Comparison of ENCODE assay signal across 28 mouse cellular contexts in genomic region chr10:119013758-119014157, GRCm38 (mm10).
DNase-seq lines count a peak whose midpoint lies in the region; ATAC-seq and TF ChIP-seq lines count a peak whose summit lies in the region.
"Had no signal": no experiment of that assay in that cellular context is flagged by ENCODE, and none has a peak within 500 bp of the region (broad histone marks: within the 10 kb centered on the region; RNA-seq: fewer than 3 reads in every experiment).

No protein-coding gene starts in this region.

- WGBS in forebrain, postnatal 0 days = 59% methylated on average over 4 of the region's 4 CpGs
- WGBS in forebrain, embryonic 12.5 days = 93% methylated on average over 4 of the region's 4 CpGs
- 61% methylated on average over 4 of the region's 4 CpGs for WGBS in stomach, postnatal 0 days

- H3K9ac ChIP-seq in forebrain, postnatal 0 days = no peak overlapping the region
- no peak overlapping the region for H3K9ac ChIP-seq in forebrain, embryonic 12.5 days
- H3K9ac ChIP-seq in stomach, postnatal 0 days (ENCODE audit: low read length) = no peak overlapping the region
- H3K9ac ChIP-seq: embryonic facial prominence, embryonic 13.5 days; hindbrain, embryonic 13.5 days; limb, embryonic 12.5 days; liver, embryonic 15.5 days; lung, embryonic 14.5 days; neural tube, embryonic 13.5 days; stomach, embryonic 15.5 days had no signal

- DNase-seq in forebrain, postnatal 0 days = peak; percentile 50
- DNase-seq in layer of hippocampus, adult 9-11 months = peak; percentile 22
- no peak for DNase-seq in layer of hippocampus, adult 8-10 months (ENCODE audit: low spot score in 2 of 2)
- peak; percentile 43 to 68 for DNase-seq in right cerebral cortex, postnatal 10 days (ENCODE audit: low spot score in 2 of 2)
- DNase-seq in right cerebral cortex, postnatal 14 days = no peak
- DNase-seq in stomach, postnatal 0 days (ENCODE audit: low spot score) = no peak
- DNase-seq: adrenal gland, adult 8-10 months; cerebellum, adult 11 months; cerebellum, adult 9-10 months; cerebellum, postnatal 36 days; heart, adult 2 months; heart, postnatal 14 days; kidney, adult 8-10 months; kidney, postnatal 10 days; lung, embryonic 14.5 days; lung, postnatal 14 days; thymus, adult 18-20 months; thymus, postnatal 25 days had no signal

- 0 out of 2 replicates have a peak, but pooled peaks cover 3% of the 10 kb centered on the region for H3K4me1 ChIP-seq in forebrain, postnatal 0 days (ENCODE audit: insufficient read depth)
- H3K4me1 ChIP-seq in forebrain, embryonic 12.5 days = no peaks in the 10 kb centered on the region
- H3K4me1 ChIP-seq in stomach, postnatal 0 days (replicated peaks; ENCODE audit: control insufficient read depth, insufficient read depth) = peaks cover 5% of the 10 kb centered on the region
- H3K4me1 ChIP-seq: hindbrain, embryonic 13.5 days had no signal

- no peaks in the 10 kb centered on the region for H3K27me3 ChIP-seq in forebrain, postnatal 0 days (ENCODE audit: insufficient read depth, low read length)
- H3K27me3 ChIP-seq in forebrain, embryonic 12.5 days = no peaks in the 10 kb centered on the region
- no peaks in the 10 kb centered on the region for H3K27me3 ChIP-seq in stomach, postnatal 0 days (ENCODE audit: control insufficient read depth, insufficient read depth, low read length)
- H3K27me3 ChIP-seq: CH12.LX; embryonic facial prominence, embryonic 13.5 days; hindbrain, embryonic 13.5 days; limb, embryonic 12.5 days; liver, embryonic 15.5 days; neural tube, embryonic 13.5 days; stomach, embryonic 15.5 days had no signal

- no peaks in the 10 kb centered on the region for H3K36me3 ChIP-seq in forebrain, postnatal 0 days (ENCODE audit: insufficient read depth)
- no peaks in the 10 kb centered on the region for H3K36me3 ChIP-seq in forebrain, embryonic 12.5 days (replicated peaks)
- no peaks in the 10 kb centered on the region for H3K36me3 ChIP-seq in stomach, postnatal 0 days (ENCODE audit: control insufficient read depth, insufficient read depth, low read length)
- H3K36me3 ChIP-seq: embryonic facial prominence, embryonic 13.5 days; hindbrain, embryonic 13.5 days; limb, embryonic 12.5 days; liver, embryonic 15.5 days; neural tube, embryonic 13.5 days; stomach, embryonic 15.5 days had no signal

- no peak for TF ChIP-seq CTCF in forebrain, postnatal 0 days (IDR thresholded peaks at IDR 0.05; ENCODE audit: low read depth)
- TF ChIP-seq CTCF in stomach, postnatal 0 days (IDR thresholded peaks at IDR 0.05; ENCODE audit: low read depth) = no peak

- H3K4me2 ChIP-seq in forebrain, postnatal 0 days (ENCODE audit: low read depth) = no peak overlapping the region
- H3K4me2 ChIP-seq in forebrain, embryonic 12.5 days = no peak overlapping the region
- no peak overlapping the region for H3K4me2 ChIP-seq in stomach, postnatal 0 days (replicated peaks; ENCODE audit: low read depth)
- H3K4me2 ChIP-seq: embryonic facial prominence, embryonic 13.5 days; hindbrain, embryonic 13.5 days; limb, embryonic 12.5 days; liver, embryonic 15.5 days; lung, embryonic 14.5 days; neural tube, embryonic 13.5 days; stomach, embryonic 15.5 days had no signal

- ATAC-seq in forebrain, postnatal 0 days = 0 out of 2 replicates have a peak, but pooled peaks have one; percentile 14
- no peak for ATAC-seq in forebrain, embryonic 12.5 days (ENCODE audit: low FRiP score)
- ATAC-seq in stomach, postnatal 0 days (ENCODE audit: low FRiP score, low TSS enrichment) = 0 out of 2 replicates have a peak, but pooled peaks have one; percentile 32
- no peak for ATAC-seq in erythroid progenitor cell, adult 5-6 weeks (replicated peaks; ENCODE audit: low FRiP score, poor library complexity, severe bottlenecking)
- ATAC-seq: intestine, embryonic 16.5 days had no signal

- H3K9me3 ChIP-seq in forebrain, postnatal 0 days (ENCODE audit: low read length) = no peaks in the 10 kb centered on the region
- H3K9me3 ChIP-seq in forebrain, embryonic 12.5 days = no peaks in the 10 kb centered on the region
- no peaks in the 10 kb centered on the region for H3K9me3 ChIP-seq in stomach, postnatal 0 days (ENCODE audit: control insufficient read depth, low read length)
- H3K9me3 ChIP-seq: embryonic facial prominence, embryonic 13.5 days; hindbrain, embryonic 13.5 days; limb, embryonic 12.5 days; liver, embryonic 15.5 days; neural tube, embryonic 13.5 days; stomach, embryonic 15.5 days had no signal

- no peak overlapping the region for H3K4me3 ChIP-seq in forebrain, postnatal 0 days (ENCODE audit: low read depth, low read length)
- no peak overlapping the region for H3K4me3 ChIP-seq in forebrain, embryonic 12.5 days (replicated peaks)
- no peak overlapping the region for H3K4me3 ChIP-seq in stomach, postnatal 0 days (ENCODE audit: low read depth, low read length)
- H3K4me3 ChIP-seq: embryonic facial prominence, embryonic 13.5 days; heart, adult 2 months; hindbrain, embryonic 13.5 days; limb, embryonic 12.5 days; liver, embryonic 15.5 days; neural tube, embryonic 13.5 days; stomach, embryonic 15.5 days had no signal

- TF ChIP-seq EP300 in stomach, postnatal 0 days (optimal IDR thresholded peaks at IDR 0.05) = no peak

- H3K27ac ChIP-seq in forebrain, postnatal 0 days (ENCODE audit: low read depth, low read length) = peak overlapping the region; percentile 24; the same call in 1 of the 2 replicates
- no peak overlapping the region for H3K27ac ChIP-seq in forebrain, embryonic 12.5 days
- no peak overlapping the region for H3K27ac ChIP-seq in stomach, postnatal 0 days (replicated peaks)
- H3K27ac ChIP-seq: embryonic facial prominence, embryonic 13.5 days; heart, adult 2 months; hindbrain, embryonic 13.5 days; limb, embryonic 12.5 days; liver, embryonic 15.5 days; neural tube, embryonic 13.5 days; stomach, embryonic 15.5 days had no signal

Comparison
In these comparisons a context has a peak if more than half of its experiments do, and no peak if none do; other contexts are left out.
1. ATAC-seq: peak in forebrain, postnatal 0 days (single experiment) and stomach, postnatal 0 days (single experiment); none in forebrain, embryonic 12.5 days (single experiment) and erythroid progenitor cell, adult 5-6 weeks (single experiment).
2. DNase-seq: peak in forebrain, postnatal 0 days (single experiment), layer of hippocampus, adult 9-11 months (single experiment) and right cerebral cortex, postnatal 10 days (2 of 2); none in layer of hippocampus, adult 8-10 months (0 of 2), right cerebral cortex, postnatal 14 days (single experiment) and stomach, postnatal 0 days (single experiment).